Mouse (Mus musculus) embryonic facial prominence, embryonic 13.5 days (tissue): Measurements from ENCODE around the gene Krt35. TPM values are rescaled to one million over a fixed set of nuclear protein-coding genes. Genes with fewer than 3 reads are reported as not detected.
A peak's percentile ranks its signal among the peaks of the same experiment; 100 is the strongest.

Experiments used
- ATAC-seq: fragments of 200-750 bp; cut with Nextera tagmentation; 2 replicates; pipeline ENCODE4 v1.8.0; 2017; ENCODE audit warnings: low read depth; ENCODE audit not compliant: insufficient number of reproducible peaks, insufficient read depth, low FRiP score, low TSS enrichment
- H3K27ac ChIP-seq: fragments of 300-500 bp; sonication (generic); 2 replicates; pipeline ENCODE4 v1.5.1; 2015; ENCODE audit warnings: moderate library complexity, mild to moderate bottlenecking, inconsistent platforms
- H3K27me3 ChIP-seq: fragments of 300-500 bp; sonication (generic); 2 replicates; pipeline ENCODE4 v1.6.1; 2015; ENCODE audit warnings: mild to moderate bottlenecking, inconsistent platforms
- H3K36me3 ChIP-seq: fragments of 300-500 bp; sonication (generic); 2 replicates; pipeline ENCODE4 v1.6.1; 2015; ENCODE audit warnings: mild to moderate bottlenecking, inconsistent platforms
- H3K4me1 ChIP-seq: fragments of 300-500 bp; sonication (generic); 2 replicates; pipeline ENCODE4 v1.6.1; 2015; ENCODE audit warnings: inconsistent platforms
- H3K4me2 ChIP-seq: fragments of 300-500 bp; sonication (generic); 2 replicates; pipeline ENCODE4 v1.6.1; 2015; ENCODE audit warnings: moderate library complexity, mild to moderate bottlenecking, inconsistent platforms
- H3K4me3 ChIP-seq: fragments of 300-500 bp; sonication (generic); 2 replicates; pipeline ENCODE4 v1.5.1; 2015; ENCODE audit warnings: mild to moderate bottlenecking, inconsistent platforms
- H3K9ac ChIP-seq: fragments of 300-500 bp; sonication (generic); 2 replicates; pipeline ENCODE4 v1.6.1; 2015; ENCODE audit warnings: mild to moderate bottlenecking, inconsistent platforms
- H3K9me3 ChIP-seq: fragments of 300-500 bp; sonication (generic); 2 replicates; pipeline ENCODE4 v1.6.1; 2016; ENCODE audit warnings: inconsistent platforms
- WGBS: fragments of 180-500 bp; shearing (Covaris S2); methylation state at CpG from one replicate; pipeline ENCODE4 v1.1.7; 2015; ENCODE audit warnings: mixed read lengths; 5-methylcytosine and 5-hydroxymethylcytosine counted together
- polyA plus RNA-seq: library from polyadenylated mRNA; unstranded; fragments of >200 nt; fragmentation: Nextera tagmentation; extraction: Ambion mirVana; gene quantifications from 2 replicates; pipeline ENCODE4 v1.2.1, GENCODE M21; 2015

Krt35 gene
- polyA plus RNA-seq, 1 experiment from 2014 or later, result 1.5 TPM

GRCm38 (mm10) chr11:100112935-100113741, 17.1 kb upstream of the Krt35 start:
- WGBS, result 84% methylated on average over 11 of the region's 11 CpGs
- ATAC-seq, result no peak
- H3K4me3 ChIP-seq, result no peak overlapping the region
- no peak overlapping the region for H3K9ac ChIP-seq
- no peak overlapping the region for H3K27ac ChIP-seq
- H3K4me2 ChIP-seq, result no peak overlapping the region
- H3K4me1 ChIP-seq, result no peaks in the 10 kb centered on the region
- no peaks in the 10 kb centered on the region for H3K36me3 ChIP-seq
- no peaks in the 10 kb centered on the region for H3K27me3 ChIP-seq
- H3K9me3 ChIP-seq, result no peaks in the 10 kb centered on the region

DNA sequence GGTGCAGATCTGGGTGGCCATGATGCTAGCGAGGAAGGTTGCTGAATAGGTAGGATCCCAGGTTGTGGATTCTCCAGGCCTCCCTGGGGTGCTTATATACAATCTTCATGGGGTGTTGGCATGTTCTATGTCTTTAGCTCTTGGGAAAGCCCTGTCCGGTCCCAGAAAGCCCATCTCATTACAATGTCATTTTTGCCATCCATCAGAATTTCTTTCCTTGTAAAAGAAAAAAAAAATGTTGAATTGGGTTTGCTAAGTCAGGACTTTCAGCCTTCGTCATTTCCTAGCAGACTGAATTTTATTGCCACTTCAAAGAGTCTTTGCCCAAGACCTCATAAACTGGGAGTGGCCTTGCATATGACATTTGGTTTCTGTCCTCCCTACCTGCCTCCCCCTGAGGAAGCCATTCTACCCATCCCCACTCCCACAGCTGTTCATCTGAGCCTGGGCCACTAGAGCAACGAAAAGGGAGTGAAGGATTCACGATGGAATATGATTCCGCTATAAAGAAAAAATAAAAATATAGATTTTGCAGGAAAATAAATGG, 9.6 kb upstream of the Krt35 start, which contains the start of gene Krt36:
TSS of gene Krt36 (minus strand) at position 51 of the 547 bp plus-strand sequence.
- Histone ChIP-seq H3K4me2 (no peak within 1 kb of the TSS), H3K27ac (no peak within 1 kb of the TSS), H3K36me3 (no peaks in the 10 kb centered on the region), H3K4me3 (no peak within 1 kb of the TSS), H3K4me1 (no peaks in the 10 kb centered on the region), H3K9ac (no peak within 1 kb of the TSS), H3K9me3 (no peaks in the 10 kb centered on the region), H3K27me3 (0 out of 2 replicates have a peak, but pooled peaks cover 3% of the 10 kb centered on the region)
- 83% methylated on average over 6 of the region's 6 CpGs for WGBS
- ATAC-seq, result no peak

GRCm38 (mm10) chr11:100102693-100103429, 6.8 kb upstream of the Krt35 start:
- no peaks in the 10 kb centered on the region for H3K36me3 ChIP-seq
- no peak overlapping the region for H3K9ac ChIP-seq
- no peak for ATAC-seq
- no peak overlapping the region for H3K4me2 ChIP-seq
- no peaks in the 10 kb centered on the region for H3K9me3 ChIP-seq
- 0 out of 2 replicates have a peak, but pooled peaks cover 3% of the 10 kb centered on the region for H3K27me3 ChIP-seq
- H3K4me3 ChIP-seq, result no peak overlapping the region
- 68% methylated on average over 15 of the region's 15 CpGs for WGBS
- no peak overlapping the region for H3K27ac ChIP-seq
- no peaks in the 10 kb centered on the region for H3K4me1 ChIP-seq

GRCm38 (mm10) chr11:100100391-100100790, 4.3 kb upstream of the Krt35 start:
- H3K4me1 ChIP-seq, result no peaks in the 10 kb centered on the region
- WGBS, result 79% methylated on average over 4 of the region's 4 CpGs
- no peaks in the 10 kb centered on the region for H3K9me3 ChIP-seq
- H3K4me3 ChIP-seq, result no peak overlapping the region
- no peak overlapping the region for H3K27ac ChIP-seq
- H3K4me2 ChIP-seq, result no peak overlapping the region
- no peak overlapping the region for H3K9ac ChIP-seq
- no peak for ATAC-seq
- 0 out of 2 replicates have a peak, but pooled peaks cover 3% of the 10 kb centered on the region for H3K27me3 ChIP-seq
- H3K36me3 ChIP-seq, result no peaks in the 10 kb centered on the region

DNA sequence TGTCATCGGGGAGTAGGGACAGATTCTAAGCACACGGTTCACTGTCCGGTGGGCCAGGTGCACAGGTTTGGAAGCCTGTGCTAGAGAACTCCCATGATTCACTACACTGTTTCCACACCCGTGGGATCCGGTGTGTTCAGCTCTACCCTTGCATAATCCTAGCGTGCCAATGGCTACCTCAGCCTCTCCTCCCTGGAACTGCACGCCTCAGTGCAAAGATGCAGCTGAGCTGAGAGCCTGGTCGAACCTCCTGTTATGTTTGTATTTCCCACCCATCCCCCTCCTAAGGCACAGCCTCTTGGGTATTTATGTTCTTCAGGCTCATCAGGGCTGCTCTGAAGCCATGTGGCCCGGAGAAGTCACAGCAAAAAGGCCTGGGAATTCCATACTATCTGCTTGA, 1.8 kb upstream of the Krt35 start:
- WGBS, result 70% methylated on average over 9 of the region's 9 CpGs

DNA sequence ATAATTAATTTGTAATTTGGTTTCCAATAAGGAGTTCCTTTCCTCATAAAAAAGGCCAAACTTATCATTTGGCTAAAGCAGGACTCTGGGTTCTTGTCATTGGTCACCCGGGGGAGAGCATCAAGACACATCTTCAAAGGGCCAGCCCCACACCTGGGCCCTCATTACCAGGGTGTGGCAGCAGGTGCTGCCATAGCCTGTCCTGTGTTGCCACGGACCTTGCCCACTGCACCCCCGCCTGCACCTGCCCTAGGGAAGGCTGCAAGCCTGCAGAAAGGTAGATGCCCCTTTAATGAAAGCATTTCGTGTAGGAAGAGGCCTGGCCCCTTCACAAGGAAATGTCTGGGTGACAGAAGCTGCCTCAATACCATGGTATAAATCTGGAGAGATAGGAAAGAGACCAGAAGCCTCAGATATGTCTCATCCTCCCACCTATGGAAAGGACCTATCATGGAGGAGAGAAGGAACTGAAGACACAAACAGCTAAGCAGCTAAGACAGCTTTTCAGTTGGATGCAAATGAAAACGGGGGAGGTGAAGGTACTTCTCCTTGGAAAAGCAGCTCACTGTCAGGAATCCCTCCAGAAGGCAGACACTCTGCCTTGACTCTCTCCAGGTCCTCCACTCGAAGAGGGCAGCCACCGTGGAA, 7.5 kb downstream of the Krt35 start:
- 0 out of 2 replicates have a peak, but pooled peaks cover 4% of the 10 kb centered on the region for H3K9me3 ChIP-seq
- no peak overlapping the region for H3K4me3 ChIP-seq
- H3K27me3 ChIP-seq, result no peaks in the 10 kb centered on the region
- no peaks in the 10 kb centered on the region for H3K36me3 ChIP-seq
- H3K4me1 ChIP-seq, result no peaks in the 10 kb centered on the region
- WGBS, result 61% methylated on average over 7 of the region's 7 CpGs
- no peak overlapping the region for H3K27ac ChIP-seq
- ATAC-seq, result no peak
- no peak overlapping the region for H3K4me2 ChIP-seq
- H3K9ac ChIP-seq, result no peak overlapping the region

More for the DNA sequence above, 1.8 kb upstream of the Krt35 start:
- H3K9ac ChIP-seq, result no peak overlapping the region
- H3K9me3 ChIP-seq, result no peaks in the 10 kb centered on the region
- H3K4me1 ChIP-seq, result no peaks in the 10 kb centered on the region
- H3K27me3 ChIP-seq, result no peaks in the 10 kb centered on the region
- H3K4me2 ChIP-seq, result no peak overlapping the region
- no peak overlapping the region for H3K27ac ChIP-seq
- no peak overlapping the region for H3K4me3 ChIP-seq
- no peaks in the 10 kb centered on the region for H3K36me3 ChIP-seq
- no peak for ATAC-seq

DNA sequence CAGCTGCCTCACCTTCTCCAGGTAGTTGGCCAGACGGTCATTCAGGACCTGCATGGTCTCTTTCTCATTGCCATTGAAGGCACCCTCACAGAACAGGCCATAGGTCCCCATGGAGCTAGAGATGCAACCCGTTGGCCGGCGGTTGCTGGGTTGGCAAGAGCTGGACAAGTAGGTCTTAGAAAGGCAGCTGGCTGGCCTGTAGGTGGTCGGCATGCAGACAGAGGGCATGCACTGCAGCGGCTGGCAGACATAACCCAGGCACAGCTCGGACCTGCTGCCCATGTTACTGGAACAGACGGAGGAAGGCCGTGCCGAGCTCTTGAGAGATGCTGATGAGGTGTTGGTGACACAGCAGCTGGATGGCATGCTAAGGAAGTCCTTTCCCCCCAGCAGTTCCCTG, 8.2 kb downstream of the Krt35 start, which contains the start of gene Krt32:
TSS of gene Krt32 (minus strand) at position 366 of the 400 bp plus-strand sequence.
- ATAC-seq, result no peak
- no peaks in the 10 kb centered on the region for H3K36me3 ChIP-seq
- H3K4me3 ChIP-seq, result no peak within 1 kb of the TSS
- H3K27me3 ChIP-seq, result no peaks in the 10 kb centered on the region
- H3K9ac ChIP-seq, result no peak within 1 kb of the TSS
- H3K27ac ChIP-seq, result no peak within 1 kb of the TSS
- 0 out of 2 replicates have a peak, but pooled peaks cover 4% of the 10 kb centered on the region for H3K9me3 ChIP-seq
- no peak within 1 kb of the TSS for H3K4me2 ChIP-seq
- H3K4me1 ChIP-seq, result no peaks in the 10 kb centered on the region
- 92% methylated on average over 10 of the region's 10 CpGs for WGBS

DNA sequence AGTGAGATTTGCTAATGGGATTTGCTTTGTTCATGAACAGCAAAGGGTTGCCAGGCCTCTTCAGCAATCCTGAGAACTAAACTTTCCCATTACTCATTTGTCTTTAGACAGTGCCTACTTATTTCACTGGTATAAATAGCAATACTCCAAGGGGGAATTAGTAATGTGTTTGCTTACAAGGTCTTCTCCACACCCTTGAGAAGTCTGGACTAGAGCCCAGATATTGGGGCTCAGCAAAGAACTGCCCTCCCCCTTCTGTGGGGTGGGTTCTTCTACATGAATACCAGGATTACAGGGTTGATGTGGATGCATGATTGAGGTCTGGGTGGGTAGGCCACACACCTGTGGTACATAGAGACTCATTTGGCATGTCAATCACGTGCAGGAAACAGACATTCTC, 22.2 kb downstream of the Krt35 start:
- no peak overlapping the region for H3K4me3 ChIP-seq
- H3K4me2 ChIP-seq, result no peak overlapping the region
- no peaks in the 10 kb centered on the region for H3K9me3 ChIP-seq
- H3K4me1 ChIP-seq, result no peaks in the 10 kb centered on the region
- 44% methylated on average over 1 of the region's 1 CpGs for WGBS
- no peak overlapping the region for H3K9ac ChIP-seq
- no peaks in the 10 kb centered on the region for H3K27me3 ChIP-seq
- no peaks in the 10 kb centered on the region for H3K36me3 ChIP-seq
- ATAC-seq, result no peak
- H3K27ac ChIP-seq, result 0 out of 2 replicates have a peak overlapping the region, but pooled peaks have one; percentile 40

DNA sequence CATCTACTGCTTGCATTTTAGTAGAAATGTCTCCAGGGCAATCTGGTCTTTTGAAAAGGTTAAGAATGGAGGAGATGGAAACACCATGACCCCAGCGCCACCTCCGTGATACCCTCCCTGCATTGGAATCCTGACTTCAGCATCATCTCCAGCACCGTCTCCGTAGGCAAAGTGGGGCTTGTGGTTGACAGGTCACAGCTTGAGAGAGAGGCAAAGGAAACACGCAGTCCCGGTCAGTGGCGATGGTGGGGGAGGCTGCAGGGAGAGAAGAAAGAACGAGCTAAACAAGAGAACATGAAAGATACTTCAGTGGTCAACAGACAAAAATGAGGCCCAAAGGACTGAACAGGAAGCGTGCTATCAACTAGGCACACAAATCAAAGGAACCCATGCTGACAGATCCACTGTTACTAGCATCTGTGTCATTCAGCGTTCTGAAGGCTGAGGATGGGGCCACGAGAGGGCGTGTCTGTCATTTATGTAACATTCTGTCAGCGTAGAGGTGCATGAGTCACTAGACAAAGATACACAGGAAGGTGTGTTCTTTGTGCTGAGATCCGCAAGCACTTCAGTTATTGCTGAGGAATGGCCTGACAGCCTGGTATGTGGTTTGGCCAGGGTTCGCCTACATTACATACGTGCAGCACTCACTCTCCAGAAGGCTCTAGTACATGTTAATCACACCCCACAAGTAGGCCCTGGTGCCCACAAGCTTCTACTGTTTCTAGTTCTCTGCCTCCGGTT, 28.6 kb downstream of the Krt35 start:
- no peak overlapping the region for H3K9ac ChIP-seq
- H3K4me1 ChIP-seq, result no peaks in the 10 kb centered on the region; the same call in 1 of the 2 replicates
- ATAC-seq, result no peak
- H3K9me3 ChIP-seq, result no peaks in the 10 kb centered on the region
- no peaks in the 10 kb centered on the region for H3K27me3 ChIP-seq
- H3K4me2 ChIP-seq, result no peak overlapping the region
- H3K36me3 ChIP-seq, result no peaks in the 10 kb centered on the region
- WGBS, result 69% methylated on average over 17 of the region's 17 CpGs
- no peak overlapping the region for H3K4me3 ChIP-seq
- 0 out of 2 replicates have a peak overlapping the region, but pooled peaks have one; percentile 28 for H3K27ac ChIP-seq

DNA sequence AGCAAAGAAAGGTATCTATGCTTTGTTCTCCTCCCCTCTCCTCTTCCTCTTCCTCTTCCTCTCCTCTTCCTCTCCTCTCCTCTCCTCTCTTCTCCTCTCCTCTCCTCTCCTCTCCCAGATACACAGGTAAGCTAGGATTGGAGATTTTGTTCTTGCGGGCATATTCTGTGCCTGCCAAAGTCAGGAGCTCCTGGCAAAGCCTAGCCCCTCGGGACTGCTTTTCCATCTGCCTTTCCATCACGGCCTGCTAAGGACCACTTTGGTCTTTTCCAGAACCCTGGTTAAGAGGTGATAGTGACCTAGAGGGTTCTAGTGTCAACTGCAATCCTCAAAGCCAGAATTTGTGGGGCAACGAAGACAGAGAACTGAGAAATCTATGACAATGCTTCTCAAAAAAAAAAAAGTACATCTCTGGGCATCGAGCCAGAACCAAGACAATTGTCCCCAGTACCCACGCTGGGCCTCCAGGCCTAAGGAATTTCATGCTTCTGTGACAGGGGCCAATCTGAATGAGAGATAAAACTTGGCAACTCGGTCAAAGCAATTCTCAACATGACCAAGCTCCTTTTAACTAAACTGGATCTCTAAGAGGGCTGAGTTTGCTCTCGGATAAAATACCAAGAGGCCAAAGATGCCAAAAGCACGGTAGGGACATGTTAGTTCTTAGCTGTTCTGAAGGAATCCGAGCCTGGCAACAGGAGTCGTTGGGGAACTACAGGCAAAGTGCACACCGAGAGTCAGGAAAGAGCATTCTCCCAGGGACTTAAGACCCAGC, 29.6 kb downstream of the Krt35 start:
- Histone ChIP-seq H3K4me1 (no peaks in the 10 kb centered on the region; the same call in 1 of the 2 replicates), H3K36me3 (no peaks in the 10 kb centered on the region), H3K9me3 (no peaks in the 10 kb centered on the region), H3K4me3 (no peak overlapping the region), H3K9ac (no peak overlapping the region), H3K27me3 (no peaks in the 10 kb centered on the region), H3K27ac (no peak overlapping the region), H3K4me2 (no peak overlapping the region)
- WGBS, result 72% methylated on average over 12 of the region's 12 CpGs
- ATAC-seq, result no peak
